Mouse (Mus musculus) adrenal gland, postnatal 14 days (tissue): ENCODE data around the gene Sowahc. TPM values are rescaled to one million over a fixed set of nuclear protein-coding genes. Genes with fewer than 3 reads are reported as not detected.
A peak's percentile ranks its signal among the peaks of the same experiment; 100 is the strongest.

ENCODE experiments used
- DNase-seq: peaks from one replicate; pipeline ENCODE4 v3.0.0; 2021; ENCODE audit warnings: mixed read lengths
- total RNA-seq: library from RNA; stranded (reverse); gene quantifications from 2 replicates; pipeline ENCODE4 v1.2.3, GENCODE M21; 2021

The Sowahc gene
- total RNA-seq, 1 experiment from 2014 or later: 24.6 TPM

DNA sequence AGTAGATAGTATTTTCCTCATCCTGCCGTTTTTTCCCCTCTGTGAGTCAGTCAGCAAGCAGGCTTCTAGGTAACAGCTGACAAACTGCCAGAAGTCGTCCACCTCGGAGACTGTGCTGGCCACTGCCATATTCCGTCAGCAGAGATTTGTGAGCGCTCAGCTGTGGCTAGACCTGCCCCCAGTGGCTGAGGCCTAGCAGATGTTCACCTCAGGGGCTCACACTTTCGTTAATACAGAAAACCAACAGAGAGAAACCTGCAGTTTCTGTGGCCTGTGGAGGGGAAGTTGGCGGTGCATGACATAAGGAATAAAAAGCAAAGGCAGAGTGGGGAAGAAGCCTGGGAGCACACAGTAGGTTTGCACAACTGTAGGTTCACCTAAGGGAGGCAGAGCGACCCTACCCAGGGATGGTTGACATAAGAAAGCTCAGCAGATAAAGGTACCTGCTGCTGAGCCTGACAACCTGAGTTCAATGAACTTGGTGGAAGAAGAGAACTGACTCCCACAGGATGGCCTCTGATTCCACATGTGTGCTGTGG, 31.9 kb downstream of the Sowahc start:
- DNase-seq: no peak

DNA sequence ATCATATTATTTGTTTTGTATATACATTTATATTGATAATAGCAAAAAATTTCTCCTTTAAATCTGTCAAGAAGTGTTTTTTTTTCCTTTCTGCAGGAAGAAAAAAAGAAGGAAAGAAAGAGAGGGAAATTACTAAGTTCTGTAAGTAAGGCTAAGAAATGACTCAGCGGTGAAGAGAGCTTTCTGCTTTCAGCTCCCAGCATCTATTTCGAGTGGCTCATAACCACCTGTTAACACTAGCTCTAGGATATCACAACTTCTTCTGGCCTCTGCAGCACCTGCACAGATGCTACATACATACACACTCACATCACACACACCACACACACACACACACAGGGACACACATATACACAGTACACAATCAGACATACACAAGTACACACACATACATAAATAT, 34.8 kb downstream of the Sowahc start:
- DNase-seq: no peak

DNA sequence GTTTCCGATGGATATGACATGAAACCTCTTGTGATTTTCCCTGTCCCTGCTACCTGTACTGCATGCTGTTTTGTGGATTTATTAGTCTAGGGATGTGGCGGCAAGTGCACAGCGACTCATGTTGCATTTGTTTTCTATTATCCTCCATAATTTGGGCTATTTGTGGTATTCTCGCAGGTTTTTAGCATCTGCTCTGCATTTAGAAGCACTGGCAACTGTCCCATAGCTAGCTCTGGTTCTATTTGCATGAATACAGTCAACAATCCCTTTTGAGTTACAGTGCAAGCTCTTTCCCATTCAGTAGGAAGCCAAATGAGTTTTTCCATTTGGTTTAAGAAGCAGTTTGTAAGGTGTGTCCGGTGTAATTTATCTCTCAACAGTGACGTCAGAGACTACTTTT, 37.8 kb downstream of the Sowahc start:
- DNase-seq: no peak

DNA sequence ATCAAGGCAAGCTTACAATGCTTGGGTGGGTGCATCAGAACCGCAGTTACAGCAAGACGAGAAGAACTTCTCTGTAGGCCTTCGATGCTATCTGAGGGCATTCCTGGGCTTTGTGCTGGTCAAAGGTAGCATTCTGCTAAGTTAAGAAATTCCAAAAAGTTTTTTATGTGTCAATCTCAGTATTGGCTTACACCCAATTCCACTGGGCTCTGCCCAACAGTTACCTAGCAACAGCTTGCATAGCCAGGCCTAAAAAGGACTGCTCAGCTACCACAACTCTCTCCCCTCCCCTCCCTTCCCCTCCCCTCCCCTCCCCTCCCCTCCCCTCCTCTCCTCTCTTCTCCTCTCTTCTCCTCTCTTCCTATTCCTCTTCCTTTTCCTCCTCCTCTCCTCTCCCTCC, 39.9 kb downstream of the Sowahc start:
- DNase-seq: peak; percentile 43

DNA sequence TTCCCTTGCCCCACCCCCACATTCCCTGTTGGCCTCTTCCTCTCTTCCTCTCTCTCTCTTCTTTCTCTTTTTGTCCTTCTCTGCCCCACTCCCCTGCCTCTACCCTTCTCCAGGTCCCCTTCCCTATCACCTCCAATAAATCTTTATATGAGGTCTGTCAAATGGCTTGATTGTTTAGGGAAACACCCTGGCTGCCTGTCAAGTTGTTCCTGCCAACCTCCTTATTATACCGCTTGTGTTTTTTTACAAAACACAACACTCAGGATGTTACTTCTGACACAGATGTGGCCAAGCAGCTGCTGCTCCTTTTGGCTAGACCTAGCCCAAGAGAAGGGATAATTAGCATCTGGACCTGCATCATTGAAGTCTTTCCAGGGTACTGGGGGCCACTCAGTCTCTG, 40.3 kb downstream of the Sowahc start:
- no peak for DNase-seq

DNA sequence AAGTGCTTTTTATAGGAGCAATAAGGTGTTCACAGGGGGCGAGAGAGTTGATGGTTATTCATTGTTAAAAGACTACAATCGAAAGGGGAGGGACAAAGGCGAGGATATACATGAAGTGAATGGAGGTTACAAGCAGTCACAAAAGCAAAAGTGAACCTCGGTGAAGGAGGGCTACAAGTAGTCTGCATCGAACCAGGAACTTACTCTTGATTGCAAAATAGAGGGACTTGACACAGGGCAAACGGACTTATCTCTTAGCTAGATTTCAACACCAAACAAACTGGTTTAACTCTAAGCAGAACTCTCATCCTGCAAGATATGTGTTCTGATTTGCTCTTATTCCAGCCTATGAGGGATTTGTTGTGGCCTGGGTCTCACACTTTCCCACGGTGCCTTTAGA, 41.2 kb downstream of the Sowahc start:
- DNase-seq: no peak

DNA sequence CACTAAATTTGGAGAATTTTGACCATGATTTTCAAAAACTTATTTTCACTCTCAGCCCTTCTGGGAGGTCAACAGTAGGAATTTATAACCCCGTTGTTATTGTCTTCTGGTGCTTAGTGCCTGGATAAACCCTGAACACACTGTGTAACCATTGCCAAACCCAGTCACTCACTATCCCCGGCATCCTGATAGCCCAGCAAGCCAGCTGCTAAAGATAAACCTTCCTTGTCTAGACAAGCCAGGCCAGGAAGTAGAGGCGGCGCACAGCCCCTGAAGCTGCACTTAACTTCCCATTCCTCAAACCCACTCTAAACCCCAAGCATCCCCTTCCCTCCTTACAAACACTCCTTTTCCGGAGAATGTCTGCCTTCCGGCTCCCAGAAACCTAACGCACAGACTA, 43.3 kb downstream of the Sowahc start:
- DNase-seq: no peak

DNA sequence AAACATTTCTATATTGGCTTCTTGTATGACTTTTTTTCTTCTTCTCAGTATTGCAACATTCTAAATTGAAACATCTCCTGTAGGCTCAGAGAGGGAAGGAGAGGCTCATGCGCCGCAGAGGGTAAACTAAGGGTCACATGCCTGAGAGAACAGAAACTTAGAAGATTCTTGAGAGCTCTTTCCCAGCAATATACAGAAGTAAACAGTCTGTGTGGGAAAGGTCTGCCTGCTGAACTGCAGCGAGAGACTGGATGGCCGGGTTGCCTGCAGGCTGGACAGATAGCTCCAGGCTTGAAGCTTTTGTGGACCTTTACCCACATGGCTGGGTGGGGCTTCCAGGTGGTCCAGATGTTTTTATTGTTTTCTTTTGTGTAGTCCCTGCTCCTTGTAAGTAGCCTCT, 43.9 kb downstream of the Sowahc start:
- no peak for DNase-seq

DNA sequence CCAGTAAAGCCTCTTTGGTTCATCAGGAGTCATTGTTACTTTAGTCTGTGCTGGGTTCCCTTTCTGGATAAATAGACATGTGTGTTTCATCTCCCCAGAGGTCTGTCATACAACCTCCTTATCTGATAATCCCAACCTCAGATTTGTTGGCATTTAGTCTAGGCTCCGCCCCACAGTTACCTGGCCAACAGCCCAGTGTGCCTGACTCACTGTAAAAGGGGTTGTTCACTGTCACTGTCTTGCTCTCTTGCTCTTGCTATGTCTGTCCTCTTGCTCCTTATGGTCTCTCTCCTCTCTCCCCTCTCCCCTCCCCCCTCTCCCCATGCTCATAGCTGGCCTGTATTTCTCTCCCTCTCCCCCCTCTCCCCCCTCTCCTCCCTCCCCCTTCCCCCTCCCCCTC, 44.3 kb downstream of the Sowahc start:
- peak; percentile 88 for DNase-seq

DNA sequence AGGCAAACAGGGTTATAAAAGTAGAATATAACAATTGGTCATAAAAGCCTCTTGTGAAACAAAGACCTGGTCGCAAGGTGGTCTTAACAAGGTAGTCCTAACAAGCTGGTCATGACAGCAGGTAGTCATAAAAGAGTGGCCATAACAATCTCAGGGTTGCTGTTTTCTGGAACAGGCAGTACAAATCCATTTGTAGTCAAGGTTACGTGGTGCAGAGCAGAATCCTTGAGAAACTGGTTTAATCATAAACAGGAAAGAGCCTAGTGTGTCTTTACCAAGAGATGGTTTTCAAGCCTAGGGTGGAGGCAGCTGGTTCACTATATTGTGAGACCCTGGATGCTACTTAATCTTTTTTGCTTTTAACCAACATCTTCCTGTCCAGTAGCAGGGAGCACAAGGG, 45.5 kb downstream of the Sowahc start:
- DNase-seq: no peak

DNA sequence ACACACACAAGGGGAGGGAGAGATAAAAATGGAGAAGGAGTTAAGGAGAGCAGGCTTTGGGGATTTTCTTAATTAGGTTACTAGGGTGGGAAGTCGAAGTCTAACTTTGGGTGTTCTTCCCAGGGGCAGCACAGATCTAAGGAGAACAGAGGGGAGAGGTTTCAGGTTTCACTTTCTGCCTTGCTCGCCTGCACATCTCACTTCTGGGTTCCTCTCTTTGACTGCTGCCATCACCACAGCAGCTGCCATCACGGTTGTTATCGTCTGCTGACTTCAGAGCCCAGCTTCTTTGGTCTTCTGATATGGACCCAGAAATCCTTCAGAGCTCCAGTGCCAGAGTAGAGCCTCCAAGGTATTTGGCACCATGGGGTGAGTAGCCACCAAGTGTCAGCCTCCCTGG, 46.4 kb downstream of the Sowahc start:
- DNase-seq: no peak

DNA sequence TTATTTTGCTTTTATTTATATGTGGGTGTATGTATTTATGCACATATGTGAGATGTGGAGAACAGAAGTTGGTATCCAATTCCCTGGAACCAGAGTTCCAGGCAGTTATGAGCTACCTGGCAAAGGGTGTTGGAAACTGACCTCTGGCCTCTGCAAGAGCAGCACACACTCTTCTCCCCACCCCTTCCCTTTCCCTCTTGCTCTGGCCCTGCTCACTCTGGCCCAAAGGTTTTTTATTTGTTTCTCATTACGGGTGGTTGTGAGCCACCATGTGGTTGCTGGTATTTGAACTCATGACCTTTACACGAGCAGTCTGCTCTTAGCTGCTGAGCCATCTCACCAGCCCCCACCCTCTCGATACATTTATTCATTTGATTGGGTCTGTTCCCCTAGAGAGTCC, 47.0 kb downstream of the Sowahc start:
- no peak for DNase-seq

DNA sequence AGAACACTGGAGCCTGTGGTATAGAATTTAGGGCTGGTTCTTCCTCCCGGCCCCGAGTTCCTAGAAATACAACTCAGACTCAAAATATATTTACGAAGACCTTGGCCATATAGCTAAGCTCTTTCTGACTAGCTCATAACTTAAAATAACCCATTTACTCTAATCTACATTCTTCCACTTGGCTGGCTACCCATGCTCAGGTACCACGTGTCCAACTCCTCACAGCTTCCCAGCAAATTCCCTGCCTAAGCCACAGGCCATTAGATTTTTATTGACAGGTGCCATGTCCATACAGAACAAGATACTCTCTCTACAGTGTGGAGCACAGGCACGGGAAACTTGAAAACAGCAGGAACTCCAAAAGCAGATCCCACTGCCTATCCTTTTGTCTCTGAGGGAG, 54.0 kb downstream of the Sowahc start:
- no peak for DNase-seq

Other genes with a start within 250 kb of the Sowahc start
- gene Sept10, start 106 bp upstream of the Sowahc start, total RNA-seq: 52.2 and 54.0 TPM in 2 replicates
- 25.8 and 37.1 TPM in 2 replicates for gene P4ha1, start 101.3 kb downstream of the Sowahc start, total RNA-seq
- gene Gm10273, start 173.7 kb downstream of the Sowahc start, total RNA-seq: 19.4 and 23.1 TPM in 2 replicates
- gene Pla2g12b, start 181.7 kb downstream of the Sowahc start, total RNA-seq: 0.64 and 8.6 TPM in 2 replicates
- 5.9 and 6.9 TPM in 2 replicates for gene Oit3, start 219.8 kb downstream of the Sowahc start, total RNA-seq